Mouse (Mus musculus): ENCODE results near the gene Ica1.

GRCm38 (mm10) chr6:8663092-8663740 lies 115.1 kb downstream of the Ica1 start:
- TF ChIP-seq CTCF (IDR thresholded peaks at IDR 0.05) (no peak), EP300 (IDR thresholded peaks at IDR 0.05) (no peak)
